Mouse (Mus musculus): ENCODE data around the gene Tango6. TPM values are rescaled to one million over a fixed set of nuclear protein-coding genes. Genes with fewer than 3 reads are reported as not detected.

The Tango6 gene
- polyA plus RNA-seq, 1 experiment: 2.2 TPM

GRCm38 (mm10) chr8:106674318-106674717 is 8.6 kb upstream of the Tango6 start:
- no peak for TF ChIP-seq GATA1 (IDR thresholded peaks at IDR 0.05; ENCODE audit: low read length)

- TF ChIP-seq GATA1 (IDR thresholded peaks at IDR 0.05; ENCODE audit: low read length): no peak
These were observed 8.0 kb upstream of the Tango6 start for GRCm38 (mm10) chr8:106674894-106675293.

- TF ChIP-seq GATA1 (IDR thresholded peaks at IDR 0.05; ENCODE audit: low read length): no peak
These were observed 1.5 kb downstream of the Tango6 start for GRCm38 (mm10) chr8:106684387-106684786.

GRCm38 (mm10) chr8:106687479-106687878 is 4.6 kb downstream of the Tango6 start:
- no peak for TF ChIP-seq GATA1 (IDR thresholded peaks at IDR 0.05; ENCODE audit: low read length)

GRCm38 (mm10) chr8:106697748-106698248 is 14.9 kb downstream of the Tango6 start:
- TF ChIP-seq GATA1 (IDR thresholded peaks at IDR 0.05; ENCODE audit: low read length): no peak

- no peak for TF ChIP-seq GATA1 (IDR thresholded peaks at IDR 0.05; ENCODE audit: low read length)
These were observed 16.7 kb downstream of the Tango6 start for GRCm38 (mm10) chr8:106699588-106699987.

GRCm38 (mm10) chr8:106700131-106700530 is 17.3 kb downstream of the Tango6 start:
- TF ChIP-seq GATA1 (IDR thresholded peaks at IDR 0.05; ENCODE audit: low read length): no peak

GRCm38 (mm10) chr8:106701360-106701759 is 18.5 kb downstream of the Tango6 start:
- no peak for TF ChIP-seq GATA1 (IDR thresholded peaks at IDR 0.05; ENCODE audit: low read length)

- no peak for TF ChIP-seq GATA1 (IDR thresholded peaks at IDR 0.05; ENCODE audit: low read length)
These were observed 21.5 kb downstream of the Tango6 start for GRCm38 (mm10) chr8:106704199-106704900.

- TF ChIP-seq GATA1 (IDR thresholded peaks at IDR 0.05; ENCODE audit: low read length): no peak
These were observed 22.0 kb downstream of the Tango6 start for GRCm38 (mm10) chr8:106704901-106705321.

GRCm38 (mm10) chr8:106706194-106706593 is 23.3 kb downstream of the Tango6 start:
- TF ChIP-seq GATA1 (IDR thresholded peaks at IDR 0.05; ENCODE audit: low read length): no peak

- TF ChIP-seq GATA1 (IDR thresholded peaks at IDR 0.05; ENCODE audit: low read length): no peak
These were observed 27.1 kb downstream of the Tango6 start for GRCm38 (mm10) chr8:106710002-106710401.

- no peak for TF ChIP-seq GATA1 (IDR thresholded peaks at IDR 0.05; ENCODE audit: low read length)
These were observed 29.6 kb downstream of the Tango6 start for GRCm38 (mm10) chr8:106712487-106712886.

- no peak for TF ChIP-seq GATA1 (IDR thresholded peaks at IDR 0.05; ENCODE audit: low read length)
These were observed 31.4 kb downstream of the Tango6 start for GRCm38 (mm10) chr8:106714297-106714696.

- no peak for TF ChIP-seq GATA1 (IDR thresholded peaks at IDR 0.05; ENCODE audit: low read length)
These were observed 35.2 kb downstream of the Tango6 start for GRCm38 (mm10) chr8:106718091-106718500.

GRCm38 (mm10) chr8:106720921-106721320 is 38.1 kb downstream of the Tango6 start:
- no peak for TF ChIP-seq GATA1 (IDR thresholded peaks at IDR 0.05; ENCODE audit: low read length)

- TF ChIP-seq GATA1 (IDR thresholded peaks at IDR 0.05; ENCODE audit: low read length): no peak
These were observed 39.6 kb downstream of the Tango6 start for GRCm38 (mm10) chr8:106722453-106722852.
